21 mouse cellular contexts compared by ENCODE assay signal in the genomic region with DNA sequence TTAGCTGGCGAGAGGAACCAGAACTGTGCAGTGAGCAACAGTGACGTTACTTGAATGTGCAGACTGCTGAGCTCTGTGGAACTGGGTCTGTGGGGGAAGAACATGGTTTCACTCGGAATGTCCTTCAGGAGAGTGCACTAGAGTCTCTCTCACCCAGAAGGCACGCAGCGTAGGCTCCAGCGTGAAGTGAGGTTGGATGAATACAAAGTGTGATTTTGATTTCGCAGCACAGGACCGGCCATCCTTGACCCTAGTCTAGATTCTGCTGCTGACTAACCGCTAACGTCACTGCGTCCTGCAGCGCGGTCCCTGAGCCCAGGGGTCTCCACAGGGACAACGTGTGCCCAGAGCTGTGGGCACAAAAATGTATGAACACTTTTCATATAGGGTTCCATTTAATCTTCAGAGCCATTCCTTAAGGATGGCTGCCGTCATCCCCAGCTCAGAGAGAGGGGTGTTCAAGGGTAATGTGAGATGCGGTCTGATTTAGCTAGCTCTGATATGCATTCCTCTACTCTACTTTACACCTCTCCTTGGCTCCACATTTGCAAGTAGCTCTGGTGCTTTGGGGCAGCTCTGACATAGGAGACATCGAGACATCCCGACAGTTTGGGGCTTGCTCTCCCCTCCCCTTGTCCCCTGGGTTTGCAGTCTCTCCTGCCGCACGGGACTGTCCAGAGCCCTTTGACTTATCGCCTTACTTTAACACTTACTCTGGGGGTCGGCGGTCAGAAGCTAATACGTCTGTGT.
A peak's percentile ranks its signal among the peaks of the same experiment; 100 is the strongest.
DNase-seq lines count a peak whose midpoint lies in the region; ATAC-seq and TF ChIP-seq lines count a peak whose summit lies in the region.
"Had no signal": no experiment of that assay in that cellular context is flagged by ENCODE, and none has a peak within 500 bp of the region (broad histone marks: within the 10 kb centered on the region; RNA-seq: fewer than 3 reads in every experiment).

No protein-coding gene starts in this region.

- H3K9me3 ChIP-seq in heart, embryonic 16.5 days (replicated peaks; ENCODE audit: control insufficient read depth, low read length) = no peaks in the 10 kb centered on the region
- H3K9me3 ChIP-seq in ES-E14 (ENCODE audit: control insufficient read depth, insufficient read depth, low read depth, low read length) = no peaks in the 10 kb centered on the region
- H3K9me3 ChIP-seq: embryonic facial prominence, embryonic 12.5 days; limb, embryonic 15.5 days; midbrain, embryonic 12.5 days had no signal

- peak overlapping the region; percentile 15; the same call in 1 of the 2 replicates for H3K4me2 ChIP-seq in heart, embryonic 16.5 days (ENCODE audit: low read depth, low read length)
- H3K4me2 ChIP-seq: embryonic facial prominence, embryonic 12.5 days; hindbrain, embryonic 14.5 days; limb, embryonic 15.5 days; midbrain, embryonic 12.5 days had no signal

- H3K4me1 ChIP-seq in heart, embryonic 16.5 days (ENCODE audit: control insufficient read depth, insufficient read depth, low read length) = peaks cover 14% of the 10 kb centered on the region
- peaks cover 20 to 37% of the 10 kb centered on the region in 2 experiments for H3K4me1 ChIP-seq in ES-E14 (ENCODE audit: control insufficient read depth in 2 of 2, insufficient read depth in 2 of 2, low read length in 2 of 2, poor library complexity in 1 of 2)
- H3K4me1 ChIP-seq: embryonic facial prominence, embryonic 12.5 days; midbrain, embryonic 12.5 days had no signal

- peaks cover 6% of the 10 kb centered on the region; the same call in 1 of the 2 replicates for H3K27me3 ChIP-seq in heart, embryonic 16.5 days (ENCODE audit: control insufficient read depth, insufficient read depth, low read length)
- H3K27me3 ChIP-seq: embryonic facial prominence, embryonic 12.5 days; limb, embryonic 15.5 days; midbrain, embryonic 12.5 days had no signal

- no peak overlapping the region for H3K9ac ChIP-seq in heart, embryonic 16.5 days (ENCODE audit: low read length)
- peak overlapping the region; percentile 3; the same call in 1 of the 2 replicates for H3K9ac ChIP-seq in ES-E14 (ENCODE audit: insufficient read depth, low read depth, low read length, poor library complexity, severe bottlenecking)
- H3K9ac ChIP-seq: embryonic facial prominence, embryonic 12.5 days; hindbrain, embryonic 14.5 days; limb, embryonic 15.5 days; midbrain, embryonic 12.5 days had no signal

- WGBS in heart, embryonic 16.5 days = 54% methylated on average over 24 of the region's 24 CpGs

- in situ Hi-C loops in ES-E14 (cut with MboI; ENCODE audit: low sequenced_read_pairs in 2 of 2, unreplicated experiment in 2 of 2) = no loop called here

- H3K4me3 ChIP-seq in heart, embryonic 16.5 days (ENCODE audit: low read length) = no peak overlapping the region
- no peak overlapping the region for H3K4me3 ChIP-seq in ES-E14 (ENCODE audit: insufficient read depth in 1 of 2, low read depth in 1 of 2, low read length in 2 of 2, poor library complexity in 1 of 2, severe bottlenecking in 1 of 2)
- H3K4me3 ChIP-seq: embryonic facial prominence, embryonic 12.5 days; left cerebral cortex, adult 2 months; limb, embryonic 15.5 days; midbrain, embryonic 12.5 days had no signal

- no peak for DNase-seq in frontal cortex, postnatal 10 days (ENCODE audit: low spot score in 2 of 2)
- DNase-seq in heart, postnatal 10 days = no peak
- no peak for DNase-seq in ES-E14 (ENCODE audit: low read depth, low spot score)
- peak; percentile 37 for DNase-seq in adrenal gland, postnatal 25 days
- DNase-seq: cerebellum, adult 11-12 months; cerebellum, postnatal 14 days; heart, postnatal 14 days; kidney, adult 18-20 months; kidney, postnatal 10 days; left cerebral cortex, postnatal 4 days; thymus, adult 18-20 months; thymus, postnatal 4 days had no signal

- no peak overlapping the region for H3K27ac ChIP-seq in heart, embryonic 16.5 days (ENCODE audit: low read length)
- H3K27ac ChIP-seq in ES-E14 (ENCODE audit: insufficient read depth, low read depth, low read length, poor library complexity, severe bottlenecking) = no peak overlapping the region
- H3K27ac ChIP-seq: embryonic facial prominence, embryonic 12.5 days; hindbrain, embryonic 14.5 days; left cerebral cortex, adult 2 months; limb, embryonic 15.5 days; midbrain, embryonic 12.5 days had no signal

- H3K36me3 ChIP-seq in heart, embryonic 16.5 days (ENCODE audit: control insufficient read depth, insufficient read depth) = no peaks in the 10 kb centered on the region
- no peaks in the 10 kb centered on the region for H3K36me3 ChIP-seq in ES-E14 (ENCODE audit: control insufficient read depth, insufficient read depth, low read length, poor library complexity, severe bottlenecking)
- H3K36me3 ChIP-seq: embryonic facial prominence, embryonic 12.5 days; limb, embryonic 15.5 days; midbrain, embryonic 12.5 days had no signal

- intact Hi-C loops in heart, postnatal 10 days (cut with DNase I) = no loop called here

- ATAC-seq in frontal cortex, adult (ENCODE audit: low TSS enrichment) = 0 out of 2 replicates have a peak, but pooled peaks have one; percentile 38
- ATAC-seq in heart, embryonic 16.5 days (replicated peaks; ENCODE audit: extremely low read depth, insufficient read depth, low FRiP score) = no peak
- ATAC-seq in megakaryocyte-erythroid progenitor cell, adult 5-6 weeks (replicated peaks; ENCODE audit: low FRiP score, low TSS enrichment, poor library complexity, severe bottlenecking) = no peak
- ATAC-seq: inflammation-experienced regulatory T-cells, adult 6 months had no signal

TF ChIP-seq in ES-E14, 5 proteins besides CTCF, POLR2A, EP300 and RAD21:
- TF ChIP-seq HCFC1 (IDR thresholded peaks at IDR 0.05; ENCODE audit: borderline replicate concordance, insufficient read depth, low read length) (no peak), MAFK (IDR thresholded peaks at IDR 0.05; ENCODE audit: insufficient read depth, low read depth, low read length) (no peak), ZC3H11A (IDR thresholded peaks at IDR 0.05; ENCODE audit: borderline replicate concordance, low read depth, low read length) (no peak), ZNF384 (IDR thresholded peaks at IDR 0.05; ENCODE audit: low read depth, low read length) (no peak), CHD2 (IDR thresholded peaks at IDR 0.05; ENCODE audit: low read depth, low read length) (no peak)
TF ChIP-seq in ES-E14: peak in this region for 0.
